Mouse (Mus musculus) adrenal gland, adult (tissue): ENCODE data around the gene Rabep1.
"Not testable (repeated sequence)": the region's sequence is repeated elsewhere in the genome, so short reads cannot be mapped to it uniquely, and the experiment has no call there.

ENCODE experiments used
- DNase-seq, 2 experiments: peaks; one replicate each; pipeline ENCODE4 v3.0.0; 2022 to 2023; ENCODE audit warnings: low spot score in 1 of 2; ENCODE audit not compliant: inconsistent age in 2 of 2

The Rabep1 gene

GRCm38 (mm10) chr11:70828975-70829615, 15.5 kb upstream of the Rabep1 start:
- no peak for DNase-seq

- DNase-seq = no peak
Measured at GRCm38 (mm10) chr11:70831201-70831600, 13.4 kb upstream of the Rabep1 start.

- DNase-seq = no peak
Measured at GRCm38 (mm10) chr11:70833408-70833807, 11.2 kb upstream of the Rabep1 start.

GRCm38 (mm10) chr11:70833831-70834230, 10.7 kb upstream of the Rabep1 start:
- DNase-seq = no peak

GRCm38 (mm10) chr11:70835381-70835831, 9.2 kb upstream of the Rabep1 start:
- peak in 1 of 2 experiments; percentile 68 for DNase-seq

- DNase-seq = no peak
Measured at GRCm38 (mm10) chr11:70837031-70837430, 7.5 kb upstream of the Rabep1 start.

- DNase-seq = no peak
Measured at GRCm38 (mm10) chr11:70838610-70839009, 6.0 kb upstream of the Rabep1 start.

- no peak for DNase-seq
Measured at GRCm38 (mm10) chr11:70842983-70843382, 1.6 kb upstream of the Rabep1 start.

- DNase-seq = peak in 1 of 2 experiments; percentile 52
Measured at GRCm38 (mm10) chr11:70843701-70844551, 652 bp upstream of the Rabep1 start.

- DNase-seq = no peak
Measured at GRCm38 (mm10) chr11:70845457-70845978, 940 bp downstream of the Rabep1 start.

GRCm38 (mm10) chr11:70846029-70846428, 1.5 kb downstream of the Rabep1 start:
- peak in 1 of 2 experiments; percentile 75 for DNase-seq

GRCm38 (mm10) chr11:70860371-70860770, 15.8 kb downstream of the Rabep1 start:
- no peak for DNase-seq

- not testable (repeated sequence) for DNase-seq
Measured at GRCm38 (mm10) chr11:70863204-70863603, 18.6 kb downstream of the Rabep1 start.

- DNase-seq = no peak
Measured at GRCm38 (mm10) chr11:70865223-70865622, 20.6 kb downstream of the Rabep1 start.

GRCm38 (mm10) chr11:70869263-70869662, 24.7 kb downstream of the Rabep1 start:
- peak in 1 of 2 experiments; percentile 71 for DNase-seq

- peak; percentile 79 to 89 for DNase-seq
Measured at GRCm38 (mm10) chr11:70869811-70870210, 25.2 kb downstream of the Rabep1 start.

- DNase-seq = peak; percentile 93 to 96
Measured at GRCm38 (mm10) chr11:70870407-70870806, 25.8 kb downstream of the Rabep1 start.

GRCm38 (mm10) chr11:70871110-70871509, 26.5 kb downstream of the Rabep1 start:
- DNase-seq = peak in 1 of 2 experiments; percentile 55

- peak; percentile 87 to 93 for DNase-seq
Measured at GRCm38 (mm10) chr11:70871766-70872330, 27.3 kb downstream of the Rabep1 start.

- DNase-seq = peak in 1 of 2 experiments; percentile 74
Measured at GRCm38 (mm10) chr11:70873846-70874613, 29.5 kb downstream of the Rabep1 start.

- DNase-seq = peak in 1 of 2 experiments; percentile 45
Measured at GRCm38 (mm10) chr11:70877670-70878069, 33.1 kb downstream of the Rabep1 start.
